Mouse (Mus musculus): ENCODE measurements around the gene Rassf3.

GRCm38 (mm10) chr10:121384710-121385109 lies 91.4 kb downstream of the Rassf3 start:
- TF ChIP-seq CTCF (IDR thresholded peaks at IDR 0.05; ENCODE audit: borderline replicate concordance, control insufficient read depth, extremely low read depth, insufficient read depth, low read length, poor library complexity) (no peak), POLR2A (IDR thresholded peaks at IDR 0.05; ENCODE audit: control insufficient read depth, extremely low read depth, insufficient read depth, low read length, poor library complexity) (no peak)

Measured in thymus, adult 2 months (tissue).